Mouse (Mus musculus) ovary, adult 18-20 months (tissue): Measurements from ENCODE around the gene Hsf5.

ENCODE experiments used
- DNase-seq: peaks from one replicate; pipeline ENCODE4 v3.0.0; 2022; ENCODE audit warnings: low spot score, mixed read lengths

Gene Hsf5

DNA sequence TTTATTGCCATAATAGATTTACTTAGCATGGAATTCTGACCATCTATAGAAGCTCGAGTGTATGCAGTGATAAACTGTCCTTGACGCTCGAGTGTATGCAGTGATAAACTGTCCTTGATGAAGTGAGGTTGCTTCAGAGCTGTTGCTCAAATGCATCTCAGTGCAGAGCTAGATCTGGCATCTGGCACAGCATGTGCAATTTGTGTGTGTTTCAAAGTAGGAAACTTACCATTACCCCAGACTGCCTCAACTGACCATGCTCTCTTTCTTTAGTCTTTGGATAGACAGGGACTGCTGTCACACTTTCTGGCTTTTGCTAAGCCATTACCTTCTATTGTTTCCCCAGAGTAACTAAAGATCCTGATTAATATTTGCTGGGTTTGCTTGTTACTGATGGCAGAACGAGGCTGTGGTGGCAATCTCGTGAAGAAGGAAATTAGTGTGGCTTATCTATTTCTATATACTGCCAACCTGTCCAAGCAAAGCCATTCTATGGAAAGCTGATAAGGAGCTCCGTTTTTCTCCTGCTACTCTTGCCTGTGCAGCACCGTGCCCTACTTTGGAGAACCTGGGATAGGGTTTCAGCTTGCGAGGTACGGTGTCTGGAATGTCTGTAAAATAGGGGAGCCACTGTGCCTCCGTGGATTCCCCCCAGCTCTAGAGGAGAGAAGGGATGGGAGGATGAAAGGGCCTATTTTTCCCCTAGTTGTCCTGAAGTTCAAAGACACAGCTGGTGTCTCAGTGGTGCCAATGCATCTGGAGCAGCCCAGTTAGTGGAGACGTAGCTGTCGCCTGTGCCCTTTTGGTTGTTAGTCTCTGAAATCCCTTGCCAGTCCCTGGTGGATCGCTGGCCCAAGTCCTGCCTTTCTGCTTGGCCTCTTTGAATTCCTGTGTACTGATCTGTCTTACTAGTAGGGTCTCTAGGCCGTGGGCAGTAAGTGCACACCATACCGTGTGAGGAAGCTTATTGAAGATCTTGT, 70.6 kb downstream of the Hsf5 start:
- DNase-seq: no peak

DNA sequence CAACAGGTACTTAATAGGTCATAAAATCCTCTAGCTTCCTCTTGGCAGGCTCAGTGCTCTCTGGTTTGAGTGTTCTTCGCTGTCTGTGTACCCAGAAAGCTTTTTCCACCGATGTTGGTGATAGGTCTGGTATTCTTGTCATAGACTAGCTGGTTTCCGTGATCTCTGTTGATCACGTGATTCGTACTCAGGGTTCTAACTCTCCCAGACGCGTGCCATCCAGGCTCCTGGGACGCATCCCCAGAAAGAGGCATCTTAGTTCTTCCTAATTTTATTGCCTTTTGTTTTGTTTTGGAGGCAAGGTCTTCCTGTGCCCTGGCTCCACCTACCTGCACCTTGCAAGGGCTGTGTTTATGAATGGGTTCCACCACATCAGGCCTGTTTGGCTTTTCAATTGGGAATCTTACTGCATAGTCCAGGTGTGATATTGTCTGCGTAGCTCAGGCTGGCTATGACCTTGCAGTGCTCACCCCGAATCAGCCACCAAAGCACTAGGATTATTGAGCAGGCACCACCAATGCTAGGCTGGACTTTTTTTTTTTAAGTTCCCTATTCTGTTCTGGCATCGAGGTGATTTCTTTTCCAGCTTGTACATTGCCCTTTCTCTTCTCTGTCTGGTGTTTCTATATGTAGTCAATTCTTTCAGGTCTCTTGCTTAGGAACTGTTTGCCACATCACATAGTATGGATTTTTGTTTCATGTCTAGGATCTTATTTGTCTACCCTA, 71.7 kb downstream of the Hsf5 start:
- no peak for DNase-seq

GRCm38 (mm10) chr11:87689402-87689808, 72.4 kb downstream of the Hsf5 start:
- DNase-seq: peak; percentile 34

GRCm38 (mm10) chr11:87690054-87690740, 73.2 kb downstream of the Hsf5 start:
- DNase-seq: no peak

DNA sequence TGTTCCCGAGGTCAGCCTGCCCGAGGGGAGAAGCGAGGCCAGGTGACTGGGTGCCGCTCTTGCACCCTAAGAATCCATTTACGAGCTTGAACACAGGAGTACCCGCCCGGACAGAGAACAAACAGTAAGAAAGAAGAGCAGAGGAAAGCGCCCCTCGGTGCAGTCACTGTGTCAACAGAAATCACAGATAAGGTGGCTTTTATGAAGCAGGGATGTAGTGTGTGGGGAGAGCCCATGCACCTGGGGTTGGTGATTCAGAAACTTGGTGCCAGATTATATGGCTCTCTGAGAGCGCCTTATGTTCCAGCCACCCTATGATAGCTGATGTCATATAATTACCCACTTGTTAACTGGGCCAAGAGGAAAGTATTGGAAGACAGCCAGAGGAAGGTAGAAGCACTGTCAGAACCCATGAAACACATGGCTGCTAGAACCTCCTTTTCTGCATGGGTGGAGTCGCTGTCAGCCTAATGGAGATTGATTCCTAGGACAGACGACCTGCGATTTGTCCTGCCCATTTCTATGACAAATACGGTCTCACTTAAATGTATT, 80.2 kb downstream of the Hsf5 start:
- DNase-seq: no peak

DNA sequence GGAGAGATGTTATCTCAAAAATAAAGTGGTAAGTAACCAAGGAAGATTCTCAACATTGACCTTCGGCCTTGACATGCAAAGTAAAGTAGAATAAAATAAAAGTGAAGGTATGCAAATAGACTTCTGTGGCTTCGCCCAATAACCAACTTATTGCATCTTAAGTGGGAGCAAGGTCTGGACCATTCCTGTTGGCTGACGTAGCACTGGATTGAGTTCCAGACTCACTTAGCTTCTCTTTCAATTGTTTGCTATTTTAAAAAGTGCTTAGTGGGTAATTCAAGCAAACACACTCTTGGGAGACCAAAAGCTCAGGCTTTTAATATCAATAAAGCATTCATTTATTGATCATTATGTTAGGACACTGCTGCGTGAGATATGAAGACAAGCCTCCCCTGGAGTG, 81.2 kb downstream of the Hsf5 start:
- DNase-seq: no peak

- no peak for DNase-seq
Measured at GRCm38 (mm10) chr11:87701108-87701507, 84.1 kb downstream of the Hsf5 start.

GRCm38 (mm10) chr11:87701877-87702620, 85.1 kb downstream of the Hsf5 start:
- no peak for DNase-seq

GRCm38 (mm10) chr11:87703654-87704053, 86.7 kb downstream of the Hsf5 start:
- no peak for DNase-seq

GRCm38 (mm10) chr11:87704289-87704688, 87.3 kb downstream of the Hsf5 start:
- no peak for DNase-seq

DNA sequence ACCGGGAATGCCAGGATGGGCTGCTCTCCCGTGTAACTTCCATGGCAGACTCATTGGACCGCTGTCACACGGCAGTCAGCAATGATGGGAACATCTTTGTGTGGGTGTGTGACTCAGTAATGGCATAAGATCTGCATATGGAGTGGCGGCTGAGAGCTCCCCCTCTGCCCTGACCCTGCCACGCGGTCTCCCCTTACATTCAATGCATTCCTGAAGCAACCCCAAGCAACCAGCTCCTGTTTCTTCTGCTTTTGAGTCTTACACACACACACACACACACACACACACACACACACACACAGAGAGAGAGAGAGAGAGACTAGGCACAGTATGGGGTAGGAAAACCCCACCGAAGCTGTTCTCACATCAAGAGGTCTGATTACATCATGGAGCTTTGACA, 90.6 kb downstream of the Hsf5 start:
- no peak for DNase-seq

GRCm38 (mm10) chr11:87708979-87709378, 92.0 kb downstream of the Hsf5 start:
- no peak for DNase-seq
